Comparison of ENCODE assay signal across 9 mouse cellular contexts in genomic region chr13:109633037-109633418, GRCm38 (mm10).
DNase-seq lines count a peak whose midpoint lies in the region; ATAC-seq and TF ChIP-seq lines count a peak whose summit lies in the region.
"Had no signal": no experiment of that assay in that cellular context is flagged by ENCODE, and none has a peak within 500 bp of the region (broad histone marks: within the 10 kb centered on the region; RNA-seq: fewer than 3 reads in every experiment).

No protein-coding gene starts in this region.

- ATAC-seq in heart, embryonic 14.5 days (ENCODE audit: insufficient number of reproducible peaks, insufficient read depth, low FRiP score, low read depth), result no peak
- peak; percentile 72 for ATAC-seq in midbrain, embryonic 12.5 days (ENCODE audit: low FRiP score, low read depth)
- no peak for ATAC-seq in midbrain, embryonic 15.5 days (replicated peaks)
- ATAC-seq in hindbrain, embryonic 13.5 days (ENCODE audit: low FRiP score), result no peak
- 0 out of 2 replicates have a peak, but pooled peaks have one; percentile 28 for ATAC-seq in stomach, postnatal 0 days (ENCODE audit: low FRiP score, low TSS enrichment)

- no peaks in the 10 kb centered on the region for H3K27me3 ChIP-seq in heart, embryonic 14.5 days (ENCODE audit: control insufficient read depth, insufficient read depth, low read length)
- no peaks in the 10 kb centered on the region for H3K27me3 ChIP-seq in midbrain, embryonic 12.5 days
- H3K27me3 ChIP-seq in midbrain, embryonic 15.5 days (replicated peaks), result no peaks in the 10 kb centered on the region
- H3K27me3 ChIP-seq in hindbrain, embryonic 13.5 days, result no peaks in the 10 kb centered on the region
- H3K27me3 ChIP-seq in stomach, postnatal 0 days (ENCODE audit: control insufficient read depth, insufficient read depth, low read length), result no peaks in the 10 kb centered on the region

- peaks cover 15 to 26% of the 10 kb centered on the region in 2 experiments for H3K4me1 ChIP-seq in heart, embryonic 14.5 days (ENCODE audit: control insufficient read depth in 2 of 2, insufficient read depth in 2 of 2, low read length in 2 of 2)
- H3K4me1 ChIP-seq in midbrain, embryonic 12.5 days, result peaks cover 19% of the 10 kb centered on the region
- peaks cover 20% of the 10 kb centered on the region for H3K4me1 ChIP-seq in midbrain, embryonic 15.5 days
- peaks cover 26% of the 10 kb centered on the region for H3K4me1 ChIP-seq in hindbrain, embryonic 13.5 days (replicated peaks)
- H3K4me1 ChIP-seq in stomach, postnatal 0 days (replicated peaks; ENCODE audit: control insufficient read depth, insufficient read depth), result no peaks in the 10 kb centered on the region; the same call in 1 of the 2 replicates

- peak overlapping the region; percentile 63 for H3K4me2 ChIP-seq in heart, embryonic 14.5 days (ENCODE audit: low read length)
- no peak overlapping the region for H3K4me2 ChIP-seq in midbrain, embryonic 12.5 days (replicated peaks)
- no peak overlapping the region for H3K4me2 ChIP-seq in midbrain, embryonic 15.5 days
- no peak overlapping the region for H3K4me2 ChIP-seq in hindbrain, embryonic 13.5 days
- H3K4me2 ChIP-seq in stomach, postnatal 0 days (replicated peaks; ENCODE audit: low read depth), result peak overlapping the region; percentile 17; the same call in 1 of the 2 replicates

- peak overlapping the region; percentile 93 to 95 for H3K27ac ChIP-seq in heart, embryonic 14.5 days (replicated peaks in 1 of 2; ENCODE audit: control insufficient read depth in 1 of 2, insufficient read depth in 1 of 2, low read depth in 2 of 2, low read length in 2 of 2)
- peak overlapping the region; percentile 52; the same call in 1 of the 2 replicates for H3K27ac ChIP-seq in midbrain, embryonic 12.5 days (replicated peaks)
- no peak overlapping the region for H3K27ac ChIP-seq in midbrain, embryonic 15.5 days
- H3K27ac ChIP-seq in hindbrain, embryonic 13.5 days, result 0 out of 2 replicates have a peak overlapping the region, but pooled peaks have one; percentile 4
- peak overlapping the region; percentile 71 for H3K27ac ChIP-seq in stomach, postnatal 0 days (replicated peaks)

- H3K9ac ChIP-seq in heart, embryonic 14.5 days (ENCODE audit: low read length), result peak overlapping the region; percentile 78
- H3K9ac ChIP-seq in midbrain, embryonic 12.5 days (replicated peaks), result no peak overlapping the region
- H3K9ac ChIP-seq in midbrain, embryonic 15.5 days, result no peak overlapping the region
- no peak overlapping the region for H3K9ac ChIP-seq in hindbrain, embryonic 13.5 days
- no peak overlapping the region for H3K9ac ChIP-seq in stomach, postnatal 0 days (ENCODE audit: low read length)

- no peak for DNase-seq in heart, adult 11 months
- DNase-seq in stomach, postnatal 0 days (ENCODE audit: low spot score), result no peak
- DNase-seq in retina, postnatal 1 day, result no peak
- no peak for DNase-seq in frontal cortex, postnatal 36 days (ENCODE audit: low spot score in 2 of 2)
- DNase-seq: layer of hippocampus, adult 9-11 months had no signal

- 22% methylated on average over 3 of the region's 3 CpGs for WGBS in heart, embryonic 14.5 days
- 4% methylated on average over 3 of the region's 3 CpGs for WGBS in midbrain, embryonic 12.5 days
- 5% methylated on average over 3 of the region's 3 CpGs for WGBS in midbrain, embryonic 15.5 days
- WGBS in hindbrain, embryonic 13.5 days, result 6% methylated on average over 3 of the region's 3 CpGs
- 33% methylated on average over 3 of the region's 3 CpGs for WGBS in stomach, postnatal 0 days

- TF ChIP-seq CTCF in stomach, postnatal 0 days (IDR thresholded peaks at IDR 0.05; ENCODE audit: low read depth), result no peak

- H3K36me3 ChIP-seq in heart, embryonic 14.5 days (ENCODE audit: control insufficient read depth, insufficient read depth, low read length), result no peaks in the 10 kb centered on the region
- H3K36me3 ChIP-seq in midbrain, embryonic 12.5 days, result no peaks in the 10 kb centered on the region
- H3K36me3 ChIP-seq in midbrain, embryonic 15.5 days (replicated peaks), result no peaks in the 10 kb centered on the region
- no peaks in the 10 kb centered on the region for H3K36me3 ChIP-seq in hindbrain, embryonic 13.5 days
- no peaks in the 10 kb centered on the region for H3K36me3 ChIP-seq in stomach, postnatal 0 days (ENCODE audit: control insufficient read depth, insufficient read depth, low read length)

- TF ChIP-seq EP300 in stomach, postnatal 0 days (optimal IDR thresholded peaks at IDR 0.05), result no peak

- peak overlapping the region; percentile 46 to 47 for H3K4me3 ChIP-seq in heart, embryonic 14.5 days (ENCODE audit: control insufficient read depth in 1 of 2, insufficient read depth in 1 of 2, low read depth in 1 of 2, low read length in 2 of 2)
- no peak overlapping the region for H3K4me3 ChIP-seq in midbrain, embryonic 12.5 days
- H3K4me3 ChIP-seq in midbrain, embryonic 15.5 days, result no peak overlapping the region
- H3K4me3 ChIP-seq in hindbrain, embryonic 13.5 days, result no peak overlapping the region
- no peak overlapping the region for H3K4me3 ChIP-seq in stomach, postnatal 0 days (ENCODE audit: low read depth, low read length)

- H3K9me3 ChIP-seq in heart, embryonic 14.5 days (ENCODE audit: control insufficient read depth, low read length), result no peaks in the 10 kb centered on the region
- no peaks in the 10 kb centered on the region for H3K9me3 ChIP-seq in midbrain, embryonic 12.5 days
- no peaks in the 10 kb centered on the region for H3K9me3 ChIP-seq in midbrain, embryonic 15.5 days
- no peaks in the 10 kb centered on the region for H3K9me3 ChIP-seq in hindbrain, embryonic 13.5 days
- no peaks in the 10 kb centered on the region for H3K9me3 ChIP-seq in stomach, postnatal 0 days (ENCODE audit: control insufficient read depth, low read length)

Comparison
In these comparisons a context has a peak if more than half of its experiments do, and no peak if none do; other contexts are left out.
1. ATAC-seq: peak in midbrain, embryonic 12.5 days (single experiment) and stomach, postnatal 0 days (single experiment); none in heart, embryonic 14.5 days (single experiment), midbrain, embryonic 15.5 days (single experiment) and hindbrain, embryonic 13.5 days (single experiment).
2. H3K4me2 ChIP-seq: peak in heart, embryonic 14.5 days (single experiment) and stomach, postnatal 0 days (single experiment); none in midbrain, embryonic 12.5 days (single experiment), midbrain, embryonic 15.5 days (single experiment) and hindbrain, embryonic 13.5 days (single experiment).
3. H3K4me3 ChIP-seq: peak in heart, embryonic 14.5 days (2 of 2); none in midbrain, embryonic 12.5 days (single experiment), midbrain, embryonic 15.5 days (single experiment), hindbrain, embryonic 13.5 days (single experiment) and stomach, postnatal 0 days (single experiment).